Mouse (Mus musculus) liver, adult 2 months (tissue): ENCODE data around the gene Olfr62.

Source experiments
- CTCF ChIP-seq: fragments of 200-500 bp; IDR thresholded peaks from 2 replicates; pipeline ENCODE4 v1.5.1; 2011; ENCODE audit warnings: low read depth, low read length, control low read depth
- POLR2A ChIP-seq: fragments of 200-500 bp; IDR thresholded peaks from 2 replicates; pipeline ENCODE4 v1.6.1; 2011; ENCODE audit warnings: low read length, control low read depth; ENCODE audit not compliant: insufficient read depth; ENCODE audit errors: extremely low read depth

DNA sequence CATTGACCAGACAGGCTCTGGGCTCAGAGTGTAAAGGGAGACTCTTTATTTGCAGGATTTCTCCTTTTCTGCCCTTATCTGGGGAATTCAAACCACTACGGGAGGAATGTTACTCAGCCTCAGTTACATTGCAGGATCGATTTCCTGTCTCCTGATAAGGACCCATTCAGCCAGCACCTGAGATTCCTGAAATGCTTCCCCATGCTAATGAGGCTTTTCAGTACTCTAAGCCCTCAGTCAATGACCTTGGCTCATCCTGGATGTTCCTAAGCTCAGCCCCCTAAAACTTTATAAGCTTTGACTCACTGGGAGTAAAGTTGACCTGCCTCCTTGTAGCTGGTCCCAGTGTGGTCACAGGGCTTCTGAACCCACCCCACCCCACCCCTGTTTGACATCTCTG lies 28.3 kb downstream of the Olfr62 start:
- TF ChIP-seq POLR2A (no peak), CTCF (no peak)
